In the genomic region with DNA sequence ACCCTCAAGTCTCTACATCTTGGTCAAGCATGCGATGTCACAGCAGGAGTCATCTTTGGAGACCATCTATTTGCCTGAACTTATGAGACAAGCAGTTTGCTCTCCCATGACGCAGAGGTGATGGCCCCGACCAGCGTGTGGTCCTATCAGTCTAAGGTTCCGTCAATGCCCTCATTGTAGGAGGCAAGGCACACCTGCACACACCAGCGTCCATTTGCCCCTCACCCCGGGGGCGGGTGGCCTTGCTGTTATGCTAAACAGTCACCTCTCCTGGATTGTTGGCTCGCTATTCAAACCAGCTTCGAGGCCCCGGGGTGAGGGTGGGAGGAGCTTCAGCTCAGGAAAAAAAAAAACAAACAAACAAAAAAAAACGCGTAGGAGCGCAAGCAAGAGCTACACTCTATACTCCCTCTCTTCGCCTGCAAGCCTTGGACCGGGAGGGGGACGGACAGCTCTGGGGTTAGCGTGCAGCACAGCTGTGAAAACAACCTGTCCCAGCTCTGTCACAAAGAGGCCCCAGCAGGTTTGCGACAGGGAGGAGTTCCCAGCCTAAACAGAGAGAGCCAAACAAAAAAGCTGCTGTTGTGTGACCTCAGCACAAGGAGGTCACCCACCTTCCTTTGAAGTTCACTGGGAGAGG, we compare ENCODE assay signal across 9 mouse cellular contexts. TPM values are rescaled to one million over a fixed set of nuclear protein-coding genes. Genes with fewer than 3 reads are reported as not detected.
A peak's percentile ranks its signal among the peaks of the same experiment; 100 is the strongest.
DNase-seq lines count a peak whose midpoint lies in the region; ATAC-seq and TF ChIP-seq lines count a peak whose summit lies in the region.
"Had no signal": no experiment of that assay in that cellular context is flagged by ENCODE, and none has a peak within 500 bp of the region (broad histone marks: within the 10 kb centered on the region; RNA-seq: fewer than 3 reads in every experiment).

No protein-coding gene starts in this region.

- H3K9ac ChIP-seq in ES-Bruce4 (ENCODE audit: low read depth, poor library complexity, severe bottlenecking) = no peak overlapping the region
- no peak overlapping the region for H3K9ac ChIP-seq in embryonic facial prominence, embryonic 15.5 days
- no peak overlapping the region for H3K9ac ChIP-seq in limb, embryonic 12.5 days (replicated peaks)

- peaks cover 4% of the 10 kb centered on the region for H3K9me3 ChIP-seq in erythroblast, embryonic 14.5 days (ENCODE audit: control insufficient read depth, low read length)
- no peaks in the 10 kb centered on the region for H3K9me3 ChIP-seq in ES-Bruce4 (replicated peaks; ENCODE audit: control insufficient read depth, insufficient read depth, low read length, poor library complexity, severe bottlenecking)
- H3K9me3 ChIP-seq in embryonic facial prominence, embryonic 15.5 days (replicated peaks) = no peaks in the 10 kb centered on the region
- H3K9me3 ChIP-seq in limb, embryonic 12.5 days = 0 out of 2 replicates have a peak, but pooled peaks cover 8% of the 10 kb centered on the region

- no peaks in the 10 kb centered on the region for H3K27me3 ChIP-seq in erythroblast, embryonic 14.5 days (ENCODE audit: control insufficient read depth)
- H3K27me3 ChIP-seq in ES-Bruce4 (ENCODE audit: control insufficient read depth, insufficient read depth, low read length, poor library complexity, severe bottlenecking) = no peaks in the 10 kb centered on the region
- H3K27me3 ChIP-seq in embryonic facial prominence, embryonic 15.5 days = no peaks in the 10 kb centered on the region
- no peaks in the 10 kb centered on the region for H3K27me3 ChIP-seq in limb, embryonic 12.5 days
- no peaks in the 10 kb centered on the region for H3K27me3 ChIP-seq in small intestine, adult 2 months (ENCODE audit: control insufficient read depth, insufficient read depth, low read length)
- H3K27me3 ChIP-seq: CH12.LX had no signal

- 0 out of 2 replicates have a peak overlapping the region, but pooled peaks have one; percentile 8 for H3K4me2 ChIP-seq in embryonic facial prominence, embryonic 15.5 days (replicated peaks)
- no peak overlapping the region for H3K4me2 ChIP-seq in limb, embryonic 12.5 days

- peak overlapping the region; percentile 54 for H3K4me3 ChIP-seq in erythroblast, embryonic 14.5 days (replicated peaks)
- no peak overlapping the region for H3K4me3 ChIP-seq in ES-Bruce4 (ENCODE audit: low read depth, low read length)
- no peak overlapping the region for H3K4me3 ChIP-seq in embryonic facial prominence, embryonic 15.5 days (replicated peaks)
- H3K4me3 ChIP-seq in limb, embryonic 12.5 days (replicated peaks) = no peak overlapping the region
- peak overlapping the region; percentile 8; the same call in 1 of the 2 replicates for H3K4me3 ChIP-seq in small intestine, adult 2 months (ENCODE audit: low read depth, low read length)

- no peak for ATAC-seq in erythroblast, adult 5-6 weeks (replicated peaks; ENCODE audit: low FRiP score, poor library complexity, severe bottlenecking)
- peak; percentile 36; the same call in 1 of the 2 replicates for ATAC-seq in embryonic facial prominence, embryonic 15.5 days (ENCODE audit: insufficient number of reproducible peaks, low FRiP score, low TSS enrichment, low read depth)
- ATAC-seq in limb, embryonic 12.5 days (ENCODE audit: insufficient number of reproducible peaks, insufficient read depth, low FRiP score, low TSS enrichment, low read depth) = no peak; the same call in 1 of the 2 replicates
- no peak for ATAC-seq in inflammation-experienced regulatory T-cells, adult 6 months

- TF ChIP-seq CTCF in ES-Bruce4 (IDR thresholded peaks at IDR 0.05; ENCODE audit: low read depth, low read length) = no peak
- TF ChIP-seq CTCF in small intestine, adult 2 months (IDR thresholded peaks at IDR 0.05; ENCODE audit: extremely low read depth, insufficient read length, insufficient replicate concordance, low read depth, low read length) = no peak

- peaks cover 25% of the 10 kb centered on the region for H3K4me1 ChIP-seq in erythroblast, embryonic 14.5 days (ENCODE audit: control insufficient read depth)
- no peaks in the 10 kb centered on the region for H3K4me1 ChIP-seq in ES-Bruce4 (ENCODE audit: control insufficient read depth, insufficient read depth, low read length)
- peaks cover 19% of the 10 kb centered on the region for H3K4me1 ChIP-seq in embryonic facial prominence, embryonic 15.5 days
- H3K4me1 ChIP-seq in limb, embryonic 12.5 days (replicated peaks) = peaks cover 17% of the 10 kb centered on the region
- H3K4me1 ChIP-seq in small intestine, adult 2 months (ENCODE audit: control insufficient read depth, insufficient read depth, insufficient read length, low read length) = no peaks in the 10 kb centered on the region; the same call in 1 of the 2 replicates

- TF ChIP-seq POLR2A in ES-Bruce4 (IDR thresholded peaks at IDR 0.05; ENCODE audit: insufficient read depth, low read length) = no peak
- TF ChIP-seq POLR2A in small intestine, adult 2 months (IDR thresholded peaks at IDR 0.05; ENCODE audit: low read depth, low read length) = no peak

- no peaks in the 10 kb centered on the region for H3K36me3 ChIP-seq in erythroblast, embryonic 14.5 days (ENCODE audit: control insufficient read depth)
- no peaks in the 10 kb centered on the region for H3K36me3 ChIP-seq in ES-Bruce4 (ENCODE audit: control insufficient read depth, insufficient read depth, low read length, poor library complexity, severe bottlenecking)
- H3K36me3 ChIP-seq in embryonic facial prominence, embryonic 15.5 days = no peaks in the 10 kb centered on the region
- H3K36me3 ChIP-seq in limb, embryonic 12.5 days = no peaks in the 10 kb centered on the region
- no peaks in the 10 kb centered on the region for H3K36me3 ChIP-seq in small intestine, adult 2 months (ENCODE audit: control insufficient read depth, insufficient read depth, low read length)

- H3K27ac ChIP-seq in ES-Bruce4 (ENCODE audit: insufficient read depth, low read length) = peak overlapping the region; percentile 32
- no peak overlapping the region for H3K27ac ChIP-seq in embryonic facial prominence, embryonic 15.5 days (replicated peaks)
- peak overlapping the region; percentile 41; the same call in 1 of the 2 replicates for H3K27ac ChIP-seq in limb, embryonic 12.5 days
- H3K27ac ChIP-seq in small intestine, adult 2 months (ENCODE audit: insufficient read depth, low read depth, low read length) = no peak overlapping the region

- WGBS in embryonic facial prominence, embryonic 15.5 days = 32% methylated on average over 19 of the region's 19 CpGs
- WGBS in limb, embryonic 12.5 days = 39% methylated on average over 19 of the region's 19 CpGs
- whole genome bisulfite sequencing in small intestine, adult 2 months = 32% methylated on average over 19 of the region's 19 CpGs

- peak; percentile 96 for TF ChIP-seq EP300 in ES-Bruce4 (IDR thresholded peaks at IDR 0.05; ENCODE audit: insufficient read depth, low read depth, low read length)

- no peak for DNase-seq in lung, postnatal 14 days

RNA-seq across cellular contexts. Expression of gene Xpnpep1, which starts 12.1 kb away (rescaled TPM):
- 5.7 and 8.0 TPM in 2 replicates for polyA plus RNA-seq in erythroblast, embryonic 14.5 days (2012)
- total RNA-seq in erythroblast, adult 5-6 weeks (2015; ENCODE audit: low replicate concordance) = 17.1 and 32.0 TPM in 2 replicates
- total RNA-seq in erythroblast, adult 5-6 weeks (2017; ENCODE audit: low replicate concordance) = 21.7 and 28.4 TPM in 2 replicates
- polyA plus RNA-seq in ES-Bruce4 (2011; ENCODE audit: insufficient read depth, insufficient read length, low read depth, missing spikeins) = 181 and 185 TPM in 2 replicates
- 132 and 137 TPM in 2 replicates for polyA plus RNA-seq in embryonic facial prominence, embryonic 15.5 days (2015; fragmentation: Nextera tagmentation; extraction: Ambion mirVana)
- polyA plus RNA-seq in limb, embryonic 12.5 days (2016; fragmentation: Nextera tagmentation; extraction: Ambion mirVana) = 146 and 150 TPM in 2 replicates
- polyA plus RNA-seq in small intestine, adult 2 months (2012; rRNA removed) = 92.4 and 477 TPM in 2 replicates
- polyA plus RNA-seq in inflammation-experienced regulatory T-cells, adult 6 months (2017; shearing (Covaris generic)) = 10 to 100 TPM; 53.6 to 68.4 (median 60.5) TPM

Comparison
In these comparisons a context has a peak if more than half of its experiments do, and no peak if none do; other contexts are left out.
1. H3K4me3 ChIP-seq: peak in erythroblast, embryonic 14.5 days (single experiment) and small intestine, adult 2 months (single experiment); none in ES-Bruce4 (single experiment), embryonic facial prominence, embryonic 15.5 days (single experiment) and limb, embryonic 12.5 days (single experiment).
2. H3K27ac ChIP-seq: peak in ES-Bruce4 (single experiment) and limb, embryonic 12.5 days (single experiment); none in embryonic facial prominence, embryonic 15.5 days (single experiment) and small intestine, adult 2 months (single experiment).